Mouse (Mus musculus) heart, adult 2 months (tissue): ENCODE data around the gene Syt12.
A peak's percentile ranks its signal among the peaks of the same experiment; 100 is the strongest.

ENCODE experiments used
- CTCF ChIP-seq: fragments of 200-600 bp; IDR thresholded peaks from 2 replicates; pipeline ENCODE4 v1.8.1; 2022; ENCODE audit warnings: antibody characterized with exemption, mild to moderate bottlenecking, moderate library complexity
- EP300 ChIP-seq: fragments of 200-500 bp; IDR thresholded peaks from 2 replicates; pipeline ENCODE4 v1.6.1; 2011; ENCODE audit warnings: low read depth, low read length, control low read depth; ENCODE audit not compliant: insufficient read depth
- POLR2A ChIP-seq: fragments of 200-500 bp; IDR thresholded peaks from 2 replicates; pipeline ENCODE4 v1.6.1; 2011; ENCODE audit warnings: mild to moderate bottlenecking, low read depth, low read length, control low read depth; ENCODE audit not compliant: insufficient read depth

DNA sequence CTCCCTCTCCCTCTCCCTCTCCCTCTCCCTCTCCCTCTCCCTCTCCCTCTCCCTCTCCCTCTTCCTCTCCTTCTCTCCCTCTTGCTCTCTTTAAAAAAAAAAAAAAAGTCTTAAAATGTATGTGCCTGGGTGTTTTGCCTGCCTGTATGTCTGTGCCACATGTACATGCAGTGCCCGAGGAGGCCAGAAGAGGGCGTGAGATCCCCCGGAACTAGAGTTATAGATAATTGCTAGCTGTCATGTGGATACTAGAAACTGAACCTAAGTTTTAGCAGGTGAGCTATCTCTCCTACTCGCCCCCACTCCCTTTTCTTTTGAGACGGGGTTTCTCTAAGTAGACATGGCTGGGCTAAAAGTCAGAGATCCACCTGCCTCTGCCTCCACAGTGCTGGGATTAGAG lies 8.9 kb downstream of the Syt12 start:
- no peak for TF ChIP-seq EP300
- TF ChIP-seq CTCF: peak; percentile 22
- TF ChIP-seq POLR2A: no peak
